Mouse (Mus musculus) stomach, postnatal 0 days (tissue): ENCODE measurements at regions not wholly inside any gene's neighbourhood (a gene's known extent, or its start where the extent isn't known, plus 50 kb on each side); places are given as distances from the start of the nearest gene placed in this dataset.

ENCODE experiments used
- CTCF ChIP-seq: IDR thresholded peaks from 2 replicates; pipeline ENCODE4 v1.5.1; 2016; ENCODE audit warnings: antibody characterized with exemption, low read depth, mild to moderate bottlenecking, moderate library complexity
- EP300 ChIP-seq: optimal IDR thresholded peaks from 2 replicates; pipeline ENCODE3; 2016; ENCODE audit warnings: antibody characterized with exemption

DNA sequence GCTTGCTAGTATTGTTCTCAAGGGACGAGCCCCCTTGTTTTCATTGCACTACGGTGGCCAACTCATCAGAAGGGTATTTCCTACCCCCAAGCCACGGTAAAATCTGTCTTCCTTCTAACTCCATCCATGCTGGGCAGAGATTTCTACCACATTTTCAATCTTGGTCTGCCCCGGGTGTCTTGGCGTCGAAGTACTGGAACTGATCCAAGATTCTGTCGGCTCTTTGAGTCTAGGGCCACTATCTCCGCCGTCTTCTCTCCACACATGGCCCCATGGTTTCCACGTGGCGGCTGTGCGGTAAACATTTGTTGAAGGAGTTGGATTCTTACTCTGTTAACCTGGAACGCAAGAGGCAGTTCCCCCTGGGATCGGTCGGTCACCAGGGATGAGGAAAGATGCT lies 177.0 kb upstream of the Ubl3 start:
- TF ChIP-seq EP300, result no peak
- no peak for TF ChIP-seq CTCF
